Mouse (Mus musculus) CD4-positive helper T cell, adult 2 months (primary cell): Measurements from ENCODE around the gene 9330182O14Rik.

Experiments
- DNase-seq: peaks from one replicate; pipeline ENCODE4 v3.0.0-alpha.2; 2012; ENCODE audit warnings: low read depth, missing footprints, low spot score

Gene 9330182O14Rik

DNA sequence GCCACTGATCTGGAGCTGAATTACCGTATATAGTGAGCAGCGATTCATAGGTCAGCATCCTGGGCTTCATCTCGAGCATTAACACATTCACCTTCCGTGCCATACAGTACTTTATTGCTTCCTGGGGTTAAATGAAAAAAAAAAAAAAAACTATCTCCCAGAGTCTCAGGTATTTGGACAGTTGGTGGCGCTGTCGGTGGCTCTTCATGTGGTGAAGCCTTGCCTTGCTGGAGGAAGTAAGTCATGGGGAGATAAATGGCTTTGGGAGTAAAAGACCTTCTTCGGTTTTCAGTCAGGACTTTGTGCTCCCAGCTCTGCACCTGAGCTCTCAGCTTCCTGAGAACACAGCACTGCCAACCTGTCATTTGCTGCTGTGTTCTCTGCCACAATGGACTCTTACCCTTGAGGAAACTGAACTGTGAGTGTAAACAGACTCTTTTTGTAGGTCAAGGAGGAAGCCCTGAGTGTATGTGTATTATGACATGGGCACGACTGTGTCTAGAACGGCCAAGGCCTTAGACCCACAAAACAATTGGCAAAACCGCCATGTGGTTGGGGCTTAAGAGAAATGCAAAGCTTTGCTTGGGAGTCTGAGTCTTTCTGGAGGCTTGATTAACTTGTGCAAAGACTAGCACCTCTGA lies at the start of gene 9330182O14Rik:
TSS of gene 9330182O14Rik (plus strand) at position 214 of the 641 bp plus-strand sequence.
- DNase-seq = no peak

DNA sequence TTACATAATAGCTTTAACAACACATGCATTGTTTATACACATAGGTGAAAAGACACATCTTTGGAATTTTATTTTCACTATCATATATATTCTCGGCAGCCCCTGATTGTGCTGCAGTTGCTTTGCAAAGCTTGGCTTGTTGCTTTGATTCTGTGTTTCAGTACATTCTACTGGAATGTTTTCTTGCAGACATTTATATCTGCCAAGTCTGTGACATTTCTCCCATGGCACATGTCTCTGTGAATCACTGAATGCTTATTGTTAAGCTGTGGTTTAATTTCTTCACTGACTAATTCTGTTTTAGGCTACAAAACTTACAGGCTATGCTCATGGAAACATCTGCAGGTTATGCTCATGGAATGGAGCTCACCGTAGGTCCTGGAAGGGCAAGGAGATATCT lies 30.9 kb upstream of the 9330182O14Rik start:
- DNase-seq = no peak

DNA sequence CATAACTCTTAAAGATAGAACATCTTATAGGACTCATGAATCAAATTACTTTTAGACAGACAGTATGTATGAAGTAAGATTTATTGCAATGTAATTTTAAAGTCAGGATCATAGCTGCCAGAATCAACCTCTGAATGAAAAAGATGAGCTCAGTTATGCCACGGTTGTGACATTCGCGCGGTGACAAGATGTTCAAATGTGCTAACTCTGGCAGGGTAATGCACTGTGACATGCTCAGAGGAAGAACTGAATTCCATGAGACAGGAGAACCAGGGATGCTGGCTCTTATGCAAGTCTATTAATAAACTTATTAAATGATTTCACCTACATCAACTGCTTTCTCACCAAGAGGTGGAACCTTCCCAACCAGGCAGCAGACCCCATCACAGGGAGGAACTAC lies 28.5 kb upstream of the 9330182O14Rik start:
- DNase-seq = no peak

DNA sequence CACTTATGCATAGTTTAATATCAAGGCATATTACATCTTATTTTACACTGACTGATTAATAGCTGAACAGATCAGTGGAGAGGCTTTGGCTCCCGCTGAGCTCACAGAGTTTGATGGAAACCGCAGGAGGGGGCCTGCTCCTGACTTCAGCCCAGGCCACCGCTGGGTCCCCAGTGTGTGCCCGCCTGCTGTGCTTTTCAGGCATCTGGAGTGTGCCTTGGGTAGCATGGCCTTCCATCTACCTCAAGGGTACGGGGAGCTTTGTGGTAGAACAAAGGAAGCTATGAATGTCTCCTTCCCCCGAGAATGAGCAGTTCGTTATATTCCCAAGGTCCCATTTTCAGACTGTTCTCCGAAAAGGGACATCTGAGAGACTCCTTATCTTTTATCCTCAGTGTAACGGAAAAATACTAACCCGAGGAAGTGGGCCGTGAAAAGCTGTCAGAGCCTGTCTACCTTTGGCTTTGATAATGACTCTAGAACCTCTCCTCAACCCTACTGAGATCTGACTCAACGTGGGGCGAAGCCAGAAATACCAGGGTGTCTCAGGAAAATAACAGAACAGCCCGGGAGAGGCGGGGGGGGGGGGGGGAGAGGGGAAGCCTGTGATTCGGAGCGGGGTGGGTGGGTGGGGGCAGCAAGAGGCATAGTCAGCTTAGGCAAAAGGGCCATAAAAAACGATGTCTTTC lies 20.1 kb upstream of the 9330182O14Rik start:
- DNase-seq = no peak

DNA sequence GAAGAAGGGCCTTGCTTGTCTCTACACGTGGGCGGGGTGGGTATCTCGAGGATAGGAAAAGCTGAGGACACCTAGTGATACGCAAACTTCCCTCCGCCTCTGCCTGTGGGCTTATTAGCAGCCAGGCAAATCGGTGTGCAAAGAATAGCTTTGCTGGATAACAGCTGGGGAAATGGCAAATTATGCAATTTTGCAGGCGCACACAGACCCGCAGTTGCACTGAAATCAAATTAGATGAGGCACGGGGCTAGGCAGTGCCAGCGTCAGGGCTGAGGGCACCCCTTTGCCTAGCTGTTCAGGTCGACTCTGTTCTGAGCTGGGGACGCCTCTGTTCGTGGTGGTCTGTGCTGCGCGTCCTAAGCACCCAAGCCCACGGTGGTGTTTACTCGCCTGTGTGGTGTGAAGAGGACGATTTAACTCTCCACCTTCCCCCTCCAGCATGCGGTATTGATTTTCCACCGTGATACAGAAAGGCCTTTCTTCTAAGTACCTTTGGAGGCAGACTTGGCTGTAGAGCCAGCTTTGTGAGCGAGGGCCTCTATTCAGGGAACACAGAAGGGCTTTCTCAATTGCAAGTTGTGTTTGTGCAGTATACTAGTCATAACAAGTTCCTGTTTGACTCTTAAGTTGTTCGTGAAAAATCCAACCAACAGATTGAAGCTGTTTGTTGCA lies 19.4 kb upstream of the 9330182O14Rik start:
- DNase-seq = no peak

DNA sequence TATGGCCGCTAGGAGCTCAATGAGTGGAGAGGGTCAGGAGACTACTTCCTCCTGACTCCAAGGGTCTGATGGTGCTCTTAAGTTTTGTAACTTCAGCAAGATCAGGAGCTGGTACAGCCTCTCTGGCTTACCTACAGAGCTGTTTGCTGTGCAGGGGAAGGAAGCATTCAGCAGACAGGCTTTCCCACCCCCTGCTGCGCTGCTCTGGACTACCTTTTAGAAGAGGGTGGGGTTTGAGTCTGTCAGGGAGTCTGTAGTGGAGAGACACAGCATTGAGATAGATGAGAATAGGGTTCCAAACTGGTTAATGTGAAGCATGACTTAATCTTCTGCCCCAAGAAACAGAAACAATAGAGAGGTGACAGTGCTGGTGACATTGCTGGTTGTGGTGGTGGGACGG lies 17.8 kb upstream of the 9330182O14Rik start:
- DNase-seq = no peak

DNA sequence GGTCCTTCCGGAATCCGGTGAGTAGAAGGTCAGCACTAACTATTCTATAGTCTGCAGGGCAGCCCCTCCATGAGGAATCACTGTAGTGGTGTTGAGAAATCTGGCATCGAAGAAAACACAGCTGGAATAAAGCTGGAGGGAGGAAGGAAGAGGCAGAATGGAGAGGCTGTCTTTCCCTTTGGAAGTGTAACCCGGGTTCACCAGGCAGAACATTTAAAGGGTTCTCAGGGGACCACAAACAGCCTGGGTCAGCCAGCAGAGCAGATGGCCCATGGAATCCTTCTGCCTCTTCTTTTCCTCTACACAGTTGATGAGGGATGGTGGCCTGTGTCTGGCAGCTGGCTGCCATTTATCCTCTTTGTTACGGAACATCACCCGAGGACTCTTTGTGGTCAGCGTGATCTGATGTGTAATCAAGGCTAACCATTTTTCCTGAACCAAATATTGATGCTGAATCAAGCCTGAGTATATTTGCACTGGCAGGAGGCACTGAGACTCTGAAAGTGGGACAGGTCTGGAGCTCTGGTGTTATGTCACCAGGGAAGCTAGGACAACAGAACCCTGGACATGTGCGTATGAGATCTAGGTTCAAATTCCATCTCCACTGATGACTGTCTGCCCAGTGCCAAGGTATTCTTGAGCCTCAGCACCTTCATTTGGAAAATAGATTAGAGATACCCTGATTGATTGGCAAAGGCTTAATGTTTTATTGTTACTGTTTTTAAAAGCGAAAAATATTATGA lies 9.8 kb upstream of the 9330182O14Rik start:
- no peak for DNase-seq

DNA sequence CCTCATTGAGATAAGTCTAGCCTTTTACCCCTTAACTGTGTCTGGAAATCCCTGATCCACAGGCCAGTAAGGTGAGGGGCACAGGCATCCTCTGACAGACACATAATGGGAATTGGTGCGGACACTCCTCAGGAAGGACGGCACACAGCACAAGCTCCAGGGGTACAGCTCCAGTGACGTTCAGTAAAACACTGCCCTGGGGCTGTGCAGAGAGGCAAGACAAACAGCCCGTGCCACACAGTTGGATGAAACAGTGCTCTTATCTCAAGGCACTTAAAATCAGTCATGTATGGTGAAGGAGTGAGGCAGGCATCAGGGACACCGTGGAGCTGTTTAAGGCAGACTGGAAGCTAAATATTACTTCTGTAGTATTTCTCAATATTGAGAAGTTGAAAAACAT lies 4.7 kb upstream of the 9330182O14Rik start:
- DNase-seq = no peak

DNA sequence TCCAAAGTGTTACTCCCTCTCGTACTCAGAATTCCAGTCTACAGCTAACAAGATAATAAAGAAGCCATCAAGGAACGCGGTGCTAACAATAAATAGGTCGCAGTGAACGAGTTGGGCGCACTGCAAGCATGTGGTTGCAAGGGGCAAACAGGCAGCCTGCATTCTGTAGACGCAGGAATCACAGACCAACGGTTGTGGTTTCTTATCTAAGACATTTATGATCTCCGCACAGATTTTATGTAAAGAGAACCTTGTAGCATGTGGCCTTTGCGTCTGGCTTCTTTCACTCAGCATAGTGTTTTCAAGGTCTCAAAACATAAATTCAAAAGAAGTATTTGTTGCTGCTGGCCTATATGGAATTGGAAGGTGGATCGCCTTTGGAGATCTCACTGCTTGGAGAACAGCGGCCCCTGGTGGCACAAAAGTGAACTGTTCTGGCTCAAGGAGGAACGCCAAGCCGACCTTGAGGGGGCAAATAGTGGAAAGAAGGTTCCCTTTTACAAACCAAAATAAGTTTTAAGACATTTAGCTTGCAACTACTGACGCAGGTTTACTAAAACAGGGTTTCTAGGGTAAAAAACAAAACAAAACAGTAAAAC lies 3.2 kb upstream of the 9330182O14Rik start:
- DNase-seq = peak; percentile 48

DNA sequence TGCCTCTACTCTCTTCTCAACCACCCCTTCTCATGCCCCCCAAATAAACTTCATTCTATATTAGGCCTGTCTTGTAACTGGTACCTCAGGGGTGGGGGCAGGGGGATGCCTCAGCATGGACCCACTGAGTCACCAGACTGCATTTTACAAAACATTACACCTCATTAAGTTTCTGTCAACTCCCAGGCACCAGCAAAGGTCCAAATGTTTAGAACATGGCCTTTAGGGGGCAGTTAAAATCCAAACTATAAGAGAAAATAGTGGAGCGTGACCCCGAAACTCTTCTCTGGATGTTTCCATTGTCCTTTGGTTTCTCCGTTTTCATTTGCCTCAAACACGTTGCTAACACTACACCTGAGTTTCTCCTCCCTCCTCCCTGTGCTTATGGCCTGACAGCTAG lies 1.8 kb upstream of the 9330182O14Rik start:
- no peak for DNase-seq

DNA sequence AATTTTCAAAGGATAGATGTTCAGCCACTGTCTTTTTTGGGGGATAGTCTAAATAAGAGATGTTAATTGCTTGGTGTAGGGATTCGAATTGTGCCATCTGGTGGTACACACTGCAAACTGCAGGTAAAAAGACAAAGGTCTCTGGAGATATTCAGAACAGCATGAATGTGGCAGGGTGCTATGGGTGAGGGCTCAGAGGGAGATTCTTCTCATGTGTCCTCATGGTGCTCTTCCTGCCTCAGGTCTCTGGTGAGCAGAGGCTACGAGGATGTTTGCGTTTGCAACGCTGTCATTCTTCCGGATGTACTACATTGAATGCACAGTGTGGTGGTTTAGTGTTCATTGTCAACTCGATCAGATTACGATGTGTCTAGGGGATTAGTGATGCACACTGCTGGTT lies 10.1 kb downstream of the 9330182O14Rik start:
- DNase-seq = peak; percentile 25

DNA sequence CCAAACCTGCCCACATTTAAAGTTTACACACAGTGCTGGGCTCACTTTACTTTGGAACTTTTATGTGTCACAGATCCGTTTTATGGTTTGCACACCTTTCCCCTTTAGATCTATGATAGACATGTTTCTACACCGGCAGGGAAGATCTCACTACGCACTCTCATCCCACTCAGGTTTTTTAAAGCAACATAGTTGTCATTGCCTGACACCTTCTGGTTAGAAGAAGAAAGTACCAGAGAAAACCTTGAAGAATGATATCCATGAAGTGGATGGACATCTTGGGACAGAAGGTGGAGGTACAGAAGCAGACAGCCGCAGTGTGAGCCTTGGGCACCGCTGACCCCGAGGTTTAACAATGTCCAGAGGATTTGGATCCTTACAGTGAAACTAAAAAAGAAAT lies 23.5 kb downstream of the 9330182O14Rik start:
- DNase-seq = no peak

DNA sequence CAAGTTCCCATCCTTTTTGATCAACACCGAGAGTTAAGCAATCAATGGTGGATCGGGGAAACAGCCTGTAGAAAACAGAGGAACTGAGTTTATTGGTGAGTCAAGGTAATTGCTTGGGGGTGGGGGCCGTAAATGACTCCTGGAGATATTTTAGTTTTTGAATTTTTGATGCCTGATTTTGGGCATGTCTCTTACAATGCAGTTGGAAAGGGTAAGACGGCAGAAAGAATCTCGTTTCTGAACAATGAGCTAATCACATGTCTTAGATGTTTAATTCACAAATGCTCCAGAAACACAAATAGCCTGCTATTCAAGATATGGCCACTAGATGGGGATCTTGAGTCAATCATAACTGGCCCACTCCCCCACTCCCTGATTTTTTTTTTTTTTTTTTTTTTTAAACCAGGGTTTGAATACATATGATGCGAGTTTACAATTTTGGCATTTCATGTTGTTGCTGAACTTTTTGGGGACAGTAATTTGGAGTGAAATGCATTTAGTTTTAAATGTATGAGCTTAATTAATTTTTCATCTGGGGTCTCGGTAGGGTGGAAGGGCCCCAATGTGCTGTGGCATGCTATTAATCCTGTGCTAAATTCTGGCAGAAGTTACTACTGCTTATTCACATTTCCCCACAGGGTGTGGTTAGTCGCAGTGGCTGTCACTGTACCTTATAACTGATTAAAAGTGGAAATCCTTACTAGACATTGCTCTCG lies 32.6 kb downstream of the 9330182O14Rik start:
- DNase-seq = peak; percentile 6

DNA sequence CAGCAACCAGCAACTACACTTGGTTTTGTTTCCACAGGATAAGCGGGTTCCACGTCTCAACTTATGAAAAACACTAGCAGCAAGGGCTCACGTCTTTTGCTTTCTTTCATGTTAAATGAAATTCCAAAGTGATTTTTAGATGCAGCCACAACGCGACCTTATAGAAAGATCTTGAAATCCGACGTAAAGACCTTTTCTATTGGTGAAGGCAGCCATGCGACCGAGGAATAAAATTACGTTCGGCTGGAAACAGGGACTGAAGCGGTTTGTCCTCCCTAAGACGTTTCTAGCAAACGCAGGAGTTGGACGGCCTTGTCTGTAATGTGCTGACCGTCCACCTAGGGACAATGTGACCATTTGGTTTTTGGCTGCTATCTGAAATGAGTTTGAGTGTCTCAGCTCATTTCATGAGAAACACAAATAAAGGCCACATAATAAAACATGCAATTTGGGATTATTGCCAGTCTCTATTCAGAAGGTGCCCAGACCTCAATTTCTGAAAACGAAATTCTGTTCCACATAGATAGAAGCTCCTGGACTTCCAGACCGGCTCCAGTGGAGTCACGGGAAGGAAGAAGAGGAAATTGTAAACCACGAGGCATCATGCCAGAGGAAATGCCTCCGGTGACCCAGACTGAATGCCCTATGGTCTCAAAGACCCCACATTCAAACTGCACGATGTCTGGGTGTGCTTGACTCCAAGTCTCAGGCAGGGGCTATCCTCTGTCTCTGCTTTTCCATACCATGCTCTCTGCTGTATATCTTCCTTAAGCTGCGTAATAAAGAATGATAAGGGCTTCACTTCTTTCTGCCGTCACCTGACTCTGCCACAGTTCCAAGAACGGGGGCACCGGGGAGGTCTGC lies 33.3 kb downstream of the 9330182O14Rik start:
- no peak for DNase-seq

DNA sequence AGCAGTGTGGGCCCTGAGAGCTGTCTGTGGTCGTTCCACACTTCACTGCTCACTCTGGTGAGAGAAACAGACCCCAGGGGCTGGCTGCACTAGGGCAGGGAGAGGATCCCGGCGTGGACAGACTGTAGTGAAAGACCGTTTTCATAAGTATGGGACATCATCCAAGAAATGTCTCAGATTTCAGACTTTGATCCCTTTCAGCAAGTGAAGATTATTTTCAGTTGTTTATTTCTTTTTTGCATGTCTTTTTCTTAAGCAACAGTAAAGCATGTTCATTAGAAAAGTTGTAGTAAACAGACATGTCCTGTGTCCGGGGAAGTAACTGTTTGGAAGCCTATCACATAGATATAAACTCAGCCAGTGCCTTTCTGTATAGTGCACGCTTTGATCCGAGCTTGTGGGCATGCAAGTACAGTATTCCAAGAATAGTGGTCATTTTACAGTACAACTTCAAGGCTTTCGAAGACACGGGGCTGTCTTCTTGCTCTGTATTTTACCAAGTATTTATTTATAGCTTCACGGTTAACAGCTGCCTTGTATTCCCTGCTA lies 34.0 kb downstream of the 9330182O14Rik start:
- DNase-seq = no peak

DNA sequence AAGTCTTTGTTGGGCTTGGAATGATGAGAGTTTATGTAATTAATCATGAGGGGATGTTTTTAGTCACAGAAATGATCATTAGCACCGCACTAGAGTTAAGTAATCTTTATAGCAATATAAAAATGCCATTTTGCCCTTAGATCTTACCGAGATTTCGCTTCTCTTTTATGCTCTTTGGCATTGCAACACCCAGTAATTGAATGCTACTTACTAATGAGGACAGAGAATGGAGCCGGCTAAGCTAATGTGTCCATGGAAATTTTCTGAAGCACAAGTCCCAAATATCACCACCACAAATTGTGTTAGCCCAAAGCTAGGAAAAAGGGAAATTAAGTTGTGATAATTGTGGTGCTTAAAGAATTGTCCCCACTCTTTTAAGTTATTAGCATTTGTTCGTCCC lies 34.9 kb downstream of the 9330182O14Rik start:
- DNase-seq = no peak

DNA sequence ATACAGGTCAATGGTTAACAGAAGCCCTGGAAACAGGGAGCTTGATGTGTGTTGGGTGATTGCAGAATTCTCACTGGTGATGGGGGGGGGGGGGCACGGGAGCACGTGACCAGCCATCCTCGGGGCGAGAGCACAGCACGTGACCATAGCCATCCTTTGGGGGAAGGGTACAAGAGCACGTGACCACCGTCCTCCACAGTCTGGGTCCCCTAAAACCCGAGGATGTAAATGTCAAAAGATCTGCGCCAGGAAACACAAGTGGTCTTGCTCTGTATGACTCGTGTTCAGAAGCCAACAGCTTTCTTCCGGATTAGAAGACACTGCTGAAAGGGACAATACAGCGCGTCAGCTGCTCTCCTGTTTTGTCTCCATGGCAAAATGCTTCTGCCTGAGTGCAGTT lies 35.5 kb downstream of the 9330182O14Rik start:
- DNase-seq = no peak

DNA sequence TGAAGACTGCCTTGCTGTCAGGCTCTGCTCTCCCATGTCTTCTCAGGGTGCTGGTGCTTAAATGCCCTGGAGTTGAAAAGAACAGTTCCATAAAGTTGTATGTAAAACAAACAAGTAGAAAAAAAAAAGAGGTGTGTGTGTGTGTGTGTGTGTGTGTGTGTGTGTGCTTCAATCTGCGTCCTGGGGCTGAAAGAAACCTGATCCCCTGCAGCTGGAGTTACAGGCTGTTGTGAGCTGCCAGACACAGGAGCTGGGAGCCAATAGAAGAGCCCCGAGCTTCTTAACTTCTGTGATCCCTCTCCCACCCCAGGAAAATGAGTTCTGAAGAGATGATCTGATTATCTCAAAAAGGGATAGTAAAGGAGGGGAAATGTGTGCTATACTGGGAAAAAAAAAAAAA lies 45.3 kb downstream of the 9330182O14Rik start:
- DNase-seq = no peak

DNA sequence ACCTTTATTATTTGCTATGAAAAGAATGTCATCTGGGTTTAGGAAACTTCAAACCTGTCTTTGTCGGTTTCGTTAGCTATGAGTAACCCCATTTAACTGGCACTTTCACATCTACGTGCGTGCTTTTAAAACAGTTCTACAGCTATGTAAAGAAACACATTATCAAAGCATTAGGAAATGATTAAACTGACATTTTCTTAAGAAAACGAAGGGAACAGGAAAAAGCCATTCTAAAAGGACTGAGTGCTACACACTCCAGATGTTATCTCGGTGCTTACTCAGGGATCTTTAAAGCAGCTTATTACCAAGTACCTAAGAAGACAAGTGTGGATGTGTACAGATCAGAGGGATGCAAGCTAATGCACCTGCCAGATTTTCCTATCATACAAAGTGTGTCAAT lies 52.9 kb downstream of the 9330182O14Rik start:
- DNase-seq = no peak
